Mouse (Mus musculus) heart, adult 10 weeks (tissue): ENCODE data around the gene 1700088E04Rik. TPM values are rescaled to one million over a fixed set of nuclear protein-coding genes. Genes with fewer than 3 reads are reported as not detected.

ENCODE experiments used
- polyA plus RNA-seq: library from polyadenylated mRNA; stranded (reverse); fragments of 350-450 nt; fragmentation: Illumina TruSeq; extraction: RNeasy Lipid Tissue Mini Kit (QIAGEN cat#74804); gene quantifications from one replicate; pipeline ENCODE4 v1.2.3, GENCODE M21; 2014; ENCODE audit warnings: low read depth, low replicate concordance

1700088E04Rik gene
- 4.1 TPM for polyA plus RNA-seq

GRCm38 (mm10) chr15:79140866-79141565 lies at the start of gene 1700088E04Rik, which contains the start of gene Polr2f:
Gene 1700088E04Rik (minus strand): TSS chr15:79141253.
Gene Polr2f (plus strand): TSS chr15:79141009.

GRCm38 (mm10) chr15:79165140-79165539 lies 24.1 kb upstream of the 1700088E04Rik start, which contains the start of gene Sox10:
Gene Sox10 (minus strand): TSS chr15:79165240.

GRCm38 (mm10) chr15:79108421-79109320 lies 32.4 kb downstream of the 1700088E04Rik start, which contains the start of gene Micall1:
Gene Micall1 (plus strand): TSS chr15:79108898.

Other genes with a start within 250 kb of the 1700088E04Rik start
- gene Gm49510, start 241.6 kb downstream of the 1700088E04Rik start, polyA plus RNA-seq: not detected
- gene Sh3bp1, start 241.5 kb downstream of the 1700088E04Rik start, polyA plus RNA-seq: 6.5 TPM
- gene Pdxp, start 227.3 kb downstream of the 1700088E04Rik start, polyA plus RNA-seq: 1.4 TPM
- 353 TPM for gene Lgals1, start 214.5 kb downstream of the 1700088E04Rik start, polyA plus RNA-seq
- 15.1 TPM for gene Nol12, start 206.3 kb downstream of the 1700088E04Rik start, polyA plus RNA-seq
- gene Triobp, start 193.5 kb downstream of the 1700088E04Rik start, polyA plus RNA-seq: 17.8 TPM
- 135 TPM for gene H1f0, start 112.8 kb downstream of the 1700088E04Rik start, polyA plus RNA-seq
- not detected for gene Galr3, start 99.4 kb downstream of the 1700088E04Rik start, polyA plus RNA-seq
- gene Ankrd54, start 78.4 kb downstream of the 1700088E04Rik start, polyA plus RNA-seq: 9.2 TPM
- gene Eif3l, start 66.1 kb downstream of the 1700088E04Rik start, polyA plus RNA-seq: 76.7 TPM
- 59.0 TPM for gene Micall1, start 32.4 kb downstream of the 1700088E04Rik start, polyA plus RNA-seq
- 142 TPM for gene Polr2f, start 244 bp downstream of the 1700088E04Rik start, polyA plus RNA-seq
- 1.3 TPM for gene Sox10, start 24.0 kb upstream of the 1700088E04Rik start, polyA plus RNA-seq
- gene Pick1, start 87.9 kb upstream of the 1700088E04Rik start, polyA plus RNA-seq: 34.5 TPM
- 2.1 TPM for gene Gm49486, start 88.1 kb upstream of the 1700088E04Rik start, polyA plus RNA-seq
- gene Slc16a8, start 113.5 kb upstream of the 1700088E04Rik start, polyA plus RNA-seq: 0.63 TPM
- gene Baiap2l2, start 144.3 kb upstream of the 1700088E04Rik start, polyA plus RNA-seq: 0.47 TPM
- 8.4 TPM for gene Pla2g6, start 187.1 kb upstream of the 1700088E04Rik start, polyA plus RNA-seq
- gene Maff, start 205.4 kb upstream of the 1700088E04Rik start, polyA plus RNA-seq: 7.6 TPM